Mouse (Mus musculus) mesoderm, embryonic 11.5 days (tissue): ENCODE results near the gene Ccnl1.

Source experiments
- DNase-seq: peaks from one replicate; pipeline ENCODE4 v3.0.0-alpha.2; 2012; ENCODE audit warnings: low read depth, low spot score

The Ccnl1 gene

GRCm38 (mm10) chr3:65958102-65958839 is at the start of gene Ccnl1:
Gene Ccnl1 (minus strand): TSS chr3:65958249.
- DNase-seq = peak; percentile 95

GRCm38 (mm10) chr3:66004989-66005388 is 46.9 kb upstream of the Ccnl1 start:
- DNase-seq = no peak

GRCm38 (mm10) chr3:66004220-66004951 is 46.3 kb upstream of the Ccnl1 start:
- DNase-seq = no peak

GRCm38 (mm10) chr3:66000400-66000799 is 42.4 kb upstream of the Ccnl1 start:
- DNase-seq = no peak

GRCm38 (mm10) chr3:65997360-65998008 is 39.4 kb upstream of the Ccnl1 start:
- DNase-seq = no peak

- no peak for DNase-seq
Observed at GRCm38 (mm10) chr3:65992395-65993340, 34.6 kb upstream of the Ccnl1 start.

- DNase-seq = no peak
Observed at GRCm38 (mm10) chr3:65990957-65991646, 33.1 kb upstream of the Ccnl1 start.

- no peak for DNase-seq
Observed at GRCm38 (mm10) chr3:65990524-65990923, 32.5 kb upstream of the Ccnl1 start.

- DNase-seq = no peak
Observed at GRCm38 (mm10) chr3:65988711-65989495, 30.9 kb upstream of the Ccnl1 start.

GRCm38 (mm10) chr3:65976296-65976695 is 18.2 kb upstream of the Ccnl1 start:
- no peak for DNase-seq

GRCm38 (mm10) chr3:65975317-65975716 is 17.3 kb upstream of the Ccnl1 start:
- peak; percentile 56 for DNase-seq

GRCm38 (mm10) chr3:65974232-65975058 is 16.4 kb upstream of the Ccnl1 start:
- peak; percentile 98 for DNase-seq

GRCm38 (mm10) chr3:65973501-65974231 is 15.6 kb upstream of the Ccnl1 start:
- no peak for DNase-seq

- DNase-seq = no peak
Observed at GRCm38 (mm10) chr3:65969196-65969595, 11.1 kb upstream of the Ccnl1 start.

- DNase-seq = no peak
Observed at GRCm38 (mm10) chr3:65966360-65966759, 8.3 kb upstream of the Ccnl1 start.

- DNase-seq = no peak
Observed at GRCm38 (mm10) chr3:65962270-65962930, 4.4 kb upstream of the Ccnl1 start.

GRCm38 (mm10) chr3:65960291-65960945 is 2.4 kb upstream of the Ccnl1 start:
- no peak for DNase-seq
